Mouse (Mus musculus) liver, embryonic 11.5 days (tissue): Measurements from ENCODE around the gene Itga3. TPM values are rescaled to one million over a fixed set of nuclear protein-coding genes. Genes with fewer than 3 reads are reported as not detected.
A peak's percentile ranks its signal among the peaks of the same experiment; 100 is the strongest.

Experiments used
- ATAC-seq: fragments of 200-750 bp; cut with Nextera tagmentation; replicated peaks from 2 replicates; pipeline ENCODE4 v1.8.0; 2017; ENCODE audit warnings: moderate number of reproducible peaks, mild to moderate bottlenecking, moderate TSS enrichment, moderate library complexity; ENCODE audit not compliant: low FRiP score
- DNase-seq: peaks from one replicate; pipeline ENCODE4 v3.0.0-alpha.2; 2017; ENCODE audit warnings: low spot score
- H3K27ac ChIP-seq: fragments of 300-500 bp; sonication (generic); 2 replicates; pipeline ENCODE4 v1.5.1; 2014; ENCODE audit warnings: mild to moderate bottlenecking, low read depth, low read length, control low read depth
- H3K27me3 ChIP-seq: fragments of 300-500 bp; sonication (generic); replicated peaks from 2 replicates; pipeline ENCODE4 v1.6.1; 2014; ENCODE audit warnings: low read length, mixed read lengths; ENCODE audit not compliant: control insufficient read depth, insufficient read depth
- H3K36me3 ChIP-seq: fragments of 300-500 bp; sonication (generic); 2 replicates; pipeline ENCODE4 v1.6.1; 2014; ENCODE audit warnings: mild to moderate bottlenecking, low read length, moderate library complexity, mixed read lengths; ENCODE audit not compliant: control insufficient read depth, insufficient read depth
- H3K4me1 ChIP-seq: fragments of 300-500 bp; sonication (generic); replicated peaks from 2 replicates; pipeline ENCODE4 v1.6.1; 2014; ENCODE audit warnings: low read length, mixed read lengths; ENCODE audit not compliant: control insufficient read depth, insufficient read depth
- H3K4me2 ChIP-seq: fragments of 300-500 bp; sonication (generic); 2 replicates; pipeline ENCODE4 v1.6.1; 2014; ENCODE audit warnings: mild to moderate bottlenecking, control low read depth, moderate library complexity
- H3K4me3 ChIP-seq: fragments of 300-500 bp; sonication (generic); 2 replicates; pipeline ENCODE4 v1.5.1; 2014; ENCODE audit warnings: low read depth, low read length, control low read depth
- H3K9ac ChIP-seq: fragments of 300-500 bp; sonication (generic); 2 replicates; pipeline ENCODE4 v1.6.1; 2014; ENCODE audit warnings: low read depth, low read length, control low read depth
- H3K9me3 ChIP-seq: fragments of 300-500 bp; sonication (generic); 2 replicates; pipeline ENCODE4 v1.6.1; 2016; ENCODE audit warnings: low read length, inconsistent platforms, mixed read lengths; ENCODE audit not compliant: control insufficient read depth
- WGBS: fragments of 180-500 bp; shearing (Covaris S2); extraction: QIAGEN DNeasy Blood & Tissue Kit; methylation state at CpG from one replicate; pipeline ENCODE4 v1.1.7; 2014; 5-methylcytosine and 5-hydroxymethylcytosine counted together
- polyA plus RNA-seq: library from polyadenylated mRNA; unstranded; fragments of >200 nt; fragmentation: Nextera tagmentation; extraction: Ambion mirVana; gene quantifications from 2 replicates; pipeline ENCODE4 v1.2.1, GENCODE M21; 2014

Itga3 gene
- polyA plus RNA-seq, 1 experiment from 2014 or later, result 4.6 TPM

GRCm38 (mm10) chr11:95004136-95004936 is 72.3 kb downstream of the Itga3 start:
- no peak overlapping the region for H3K9ac ChIP-seq
- no peaks in the 10 kb centered on the region for H3K9me3 ChIP-seq
- H3K4me3 ChIP-seq, result no peak overlapping the region
- peak overlapping the region; percentile 73 for H3K27ac ChIP-seq
- 0 out of 2 replicates have a peak overlapping the region, but pooled peaks have one; percentile 3 for H3K4me2 ChIP-seq
- H3K4me1 ChIP-seq, result peaks cover 83% of the 10 kb centered on the region
- no peak for DNase-seq
- no peak for ATAC-seq
- no peaks in the 10 kb centered on the region for H3K27me3 ChIP-seq
- 75% methylated on average over 12 of the region's 12 CpGs for WGBS
- H3K36me3 ChIP-seq, result peaks cover 48% of the 10 kb centered on the region

- H3K4me1 ChIP-seq, result peaks cover 88% of the 10 kb centered on the region
- peaks cover 62% of the 10 kb centered on the region for H3K36me3 ChIP-seq
- H3K9ac ChIP-seq, result peak overlapping the region; percentile 23; the same call in 1 of the 2 replicates
- no peaks in the 10 kb centered on the region for H3K9me3 ChIP-seq
- DNase-seq, result no peak
- H3K27ac ChIP-seq, result no peak overlapping the region
- no peak for ATAC-seq
- no peak overlapping the region for H3K4me2 ChIP-seq
- no peaks in the 10 kb centered on the region for H3K27me3 ChIP-seq
- WGBS, result 91% methylated on average over 8 of the region's 8 CpGs
- H3K4me3 ChIP-seq, result no peak overlapping the region
Observed at GRCm38 (mm10) chr11:95002705-95003104, 73.9 kb downstream of the Itga3 start.

DNA sequence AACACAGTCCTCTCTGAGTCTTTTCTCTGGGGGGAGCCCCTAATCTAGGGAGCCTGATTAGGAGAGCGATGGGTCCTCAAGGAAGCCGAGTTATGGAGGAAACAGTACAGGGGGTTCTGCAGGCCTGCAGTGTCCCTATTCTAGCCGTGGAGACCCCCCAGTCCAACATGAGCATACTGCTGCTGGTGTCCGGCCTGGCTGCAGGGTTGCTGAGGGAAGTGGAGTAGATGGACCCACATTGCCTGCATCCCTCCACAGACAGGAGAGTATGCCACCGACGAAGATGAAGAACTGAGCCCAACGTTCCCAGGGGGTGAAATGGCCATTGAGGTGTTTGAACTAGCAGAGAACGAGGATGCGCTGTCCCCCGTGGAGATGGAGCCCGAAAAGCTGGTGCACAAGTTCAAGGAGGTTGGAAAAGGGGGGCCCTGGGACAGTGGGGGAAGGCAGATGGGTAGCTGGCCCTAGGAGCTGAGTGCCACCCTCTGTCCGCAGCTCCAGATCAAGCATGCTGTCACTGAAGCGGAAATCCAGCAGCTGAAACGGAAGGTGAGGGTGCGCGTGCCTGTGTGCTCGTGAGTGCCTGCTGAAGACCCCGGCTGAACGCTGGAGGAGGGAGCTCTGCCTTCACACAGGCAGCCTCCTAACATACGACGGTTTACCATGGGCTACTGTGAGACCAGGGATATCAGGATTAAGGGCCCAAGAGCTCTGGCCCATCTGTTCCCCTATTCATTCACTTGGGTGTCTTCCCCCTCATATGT is 74.8 kb downstream of the Itga3 start:
- DNase-seq (no peak), ATAC-seq (no peak)
- H3K4me3 ChIP-seq, result no peak overlapping the region
- no peak overlapping the region for H3K27ac ChIP-seq
- peaks cover 67% of the 10 kb centered on the region for H3K36me3 ChIP-seq
- H3K9me3 ChIP-seq, result no peaks in the 10 kb centered on the region
- peaks cover 87% of the 10 kb centered on the region for H3K4me1 ChIP-seq
- H3K9ac ChIP-seq, result no peak overlapping the region
- no peak overlapping the region for H3K4me2 ChIP-seq
- 87% methylated on average over 21 of the region's 21 CpGs for WGBS
- no peaks in the 10 kb centered on the region for H3K27me3 ChIP-seq

GRCm38 (mm10) chr11:95001058-95001457 is 75.5 kb downstream of the Itga3 start:
- ATAC-seq, result no peak
- H3K4me2 ChIP-seq, result peak overlapping the region; percentile 95
- peak overlapping the region; percentile 75 for H3K27ac ChIP-seq
- H3K27me3 ChIP-seq, result no peaks in the 10 kb centered on the region
- H3K9me3 ChIP-seq, result no peaks in the 10 kb centered on the region
- WGBS, result 4% methylated on average over 8 of the region's 8 CpGs
- peaks cover 69% of the 10 kb centered on the region for H3K36me3 ChIP-seq
- peak overlapping the region; percentile 41; the same call in 1 of the 2 replicates for H3K9ac ChIP-seq
- H3K4me3 ChIP-seq, result peak overlapping the region; percentile 20
- DNase-seq, result peak; percentile 59
- H3K4me1 ChIP-seq, result peaks cover 87% of the 10 kb centered on the region

- Histone ChIP-seq H3K36me3 (peaks cover 68% of the 10 kb centered on the region), H3K9ac (peak overlapping the region; percentile 41; the same call in 1 of the 2 replicates), H3K4me2 (peak overlapping the region; percentile 95), H3K9me3 (no peaks in the 10 kb centered on the region), H3K4me3 (peak overlapping the region; percentile 20), H3K4me1 (peaks cover 88% of the 10 kb centered on the region), H3K27me3 (no peaks in the 10 kb centered on the region), H3K27ac (peak overlapping the region; percentile 75)
- no peak for DNase-seq
- 18% methylated on average over 4 of the region's 4 CpGs for WGBS
- ATAC-seq, result no peak
Observed at GRCm38 (mm10) chr11:95000548-95000947, 76.1 kb downstream of the Itga3 start.

GRCm38 (mm10) chr11:95000128-95000527 is 76.5 kb downstream of the Itga3 start:
- Histone ChIP-seq H3K36me3 (peaks cover 64% of the 10 kb centered on the region), H3K4me3 (no peak overlapping the region), H3K9me3 (no peaks in the 10 kb centered on the region), H3K9ac (no peak overlapping the region; the same call in 1 of the 2 replicates), H3K4me2 (peak overlapping the region; percentile 95), H3K27me3 (no peaks in the 10 kb centered on the region), H3K27ac (peak overlapping the region; percentile 75), H3K4me1 (peaks cover 88% of the 10 kb centered on the region)
- 54% methylated on average over 8 of the region's 8 CpGs for WGBS
- ATAC-seq, result no peak
- DNase-seq, result no peak

DNA sequence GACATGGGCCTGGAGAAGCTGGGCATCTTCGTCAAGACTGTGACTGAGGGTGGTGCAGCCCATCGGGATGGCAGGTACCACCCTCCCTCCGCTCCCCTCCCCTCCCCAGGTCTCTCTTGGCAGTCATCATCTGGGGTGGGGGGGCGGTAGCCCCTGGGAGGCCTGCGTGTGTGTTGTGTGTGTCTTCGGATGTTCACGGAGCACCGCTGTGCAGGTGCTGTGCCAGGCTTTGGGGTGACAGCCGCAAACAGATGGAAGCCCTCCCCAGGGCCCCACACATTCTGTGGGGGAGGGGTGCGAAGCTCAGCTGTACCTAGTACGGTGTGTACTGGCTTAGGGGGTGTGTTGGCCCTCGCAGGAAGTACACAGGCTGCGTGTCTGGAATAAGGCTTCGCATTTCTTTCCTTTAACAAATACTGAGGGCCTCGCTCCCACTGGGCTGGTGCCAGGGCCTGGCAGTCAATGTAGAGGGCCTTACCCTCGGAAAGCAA is 78.5 kb downstream of the Itga3 start:
- H3K27me3 ChIP-seq, result no peaks in the 10 kb centered on the region
- H3K27ac ChIP-seq, result peak overlapping the region; percentile 74
- H3K36me3 ChIP-seq, result peaks cover 58% of the 10 kb centered on the region
- peak; percentile 46 for ATAC-seq
- H3K9ac ChIP-seq, result peak overlapping the region; percentile 69
- H3K4me1 ChIP-seq, result peaks cover 93% of the 10 kb centered on the region
- peak overlapping the region; percentile 95 for H3K4me2 ChIP-seq
- no peak for DNase-seq
- WGBS, result 66% methylated on average over 16 of the region's 16 CpGs
- H3K9me3 ChIP-seq, result no peaks in the 10 kb centered on the region
- peak overlapping the region; percentile 98 for H3K4me3 ChIP-seq

- DNase-seq, result peak; percentile 71
- Histone ChIP-seq H3K9ac (peak overlapping the region; percentile 69), H3K27me3 (no peaks in the 10 kb centered on the region), H3K4me2 (peak overlapping the region; percentile 95), H3K36me3 (peaks cover 53% of the 10 kb centered on the region), H3K27ac (peak overlapping the region; percentile 74), H3K4me1 (peaks cover 90% of the 10 kb centered on the region), H3K9me3 (no peaks in the 10 kb centered on the region), H3K4me3 (peak overlapping the region; percentile 98)
- 39% methylated on average over 5 of the region's 5 CpGs for WGBS
- ATAC-seq, result peak; percentile 91
Observed at GRCm38 (mm10) chr11:94997596-94997995, 79.0 kb downstream of the Itga3 start.
